Mouse (Mus musculus): ENCODE results near the gene Cd55.
"Not testable (repeated sequence)": the region's sequence is repeated elsewhere in the genome, so short reads cannot be mapped to it uniquely, and the experiment has no call there.

The Cd55 gene

DNA sequence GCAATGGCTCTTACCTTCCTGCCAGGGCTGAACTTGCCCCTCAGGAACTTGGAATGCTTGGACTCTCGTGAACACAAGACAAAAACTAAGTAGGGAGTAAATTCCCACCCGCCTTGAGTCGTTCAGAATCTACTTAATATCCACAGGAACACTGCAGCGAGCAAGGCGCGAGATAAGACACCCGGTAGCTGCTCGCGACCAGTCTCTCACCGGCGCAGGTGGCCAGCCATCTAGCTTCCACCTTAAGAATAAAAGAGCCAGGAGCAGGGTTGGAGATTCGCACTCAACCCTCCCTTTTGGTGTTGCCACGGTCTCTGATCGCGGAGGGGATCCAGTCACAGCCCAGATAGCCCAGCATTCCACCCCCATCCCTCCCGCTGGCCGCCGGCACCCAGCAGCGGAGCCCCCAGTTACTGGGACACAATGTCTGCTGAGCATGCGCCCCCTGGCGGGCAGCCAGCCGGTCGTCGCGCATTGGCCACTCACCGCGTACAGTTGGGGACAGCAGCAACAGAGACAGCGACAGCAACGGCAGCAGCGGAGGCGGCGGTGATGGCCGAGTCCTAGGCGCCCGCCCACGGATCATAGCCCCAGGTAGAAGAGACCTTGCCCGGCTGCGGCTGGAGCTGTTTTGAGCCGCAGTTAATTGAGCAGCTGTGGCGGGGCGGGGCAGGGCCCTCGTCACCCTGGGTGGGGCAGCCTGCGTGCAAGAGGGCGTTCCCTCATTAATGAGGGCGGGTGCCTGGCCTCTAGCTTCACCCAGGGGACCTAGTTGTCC, at the start of gene Cd55:
Gene Cd55 (minus strand): TSS at position 661 of the 778 bp plus-strand sequence.
- peak; percentile 92 for DNase-seq (ENCODE audit: low read depth)

- no peak for DNase-seq (ENCODE audit: low read depth)
Measured at GRCm38 (mm10) chr1:130511823-130512370, 49.4 kb upstream of the Cd55 start.

DNA sequence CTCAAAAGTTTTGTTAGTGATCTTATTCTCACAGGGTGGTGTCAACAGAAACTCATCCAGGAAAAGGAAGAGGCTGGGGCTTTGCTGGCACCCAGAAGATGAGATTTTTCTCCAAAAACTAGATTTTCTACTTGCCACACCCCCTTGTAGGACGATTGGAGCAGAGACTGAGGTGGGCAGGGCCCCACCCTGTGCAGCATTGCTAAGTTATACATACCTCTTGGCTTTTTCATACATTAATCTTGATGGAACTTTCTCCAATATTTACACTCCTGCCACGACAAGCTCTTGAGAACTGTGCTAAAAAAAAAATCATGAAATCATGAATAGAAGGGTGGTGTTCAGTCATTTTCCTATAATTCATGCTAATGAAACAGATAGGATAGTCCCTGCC, 46.4 kb upstream of the Cd55 start:
- DNase-seq (ENCODE audit: low read depth) = no peak

DNA sequence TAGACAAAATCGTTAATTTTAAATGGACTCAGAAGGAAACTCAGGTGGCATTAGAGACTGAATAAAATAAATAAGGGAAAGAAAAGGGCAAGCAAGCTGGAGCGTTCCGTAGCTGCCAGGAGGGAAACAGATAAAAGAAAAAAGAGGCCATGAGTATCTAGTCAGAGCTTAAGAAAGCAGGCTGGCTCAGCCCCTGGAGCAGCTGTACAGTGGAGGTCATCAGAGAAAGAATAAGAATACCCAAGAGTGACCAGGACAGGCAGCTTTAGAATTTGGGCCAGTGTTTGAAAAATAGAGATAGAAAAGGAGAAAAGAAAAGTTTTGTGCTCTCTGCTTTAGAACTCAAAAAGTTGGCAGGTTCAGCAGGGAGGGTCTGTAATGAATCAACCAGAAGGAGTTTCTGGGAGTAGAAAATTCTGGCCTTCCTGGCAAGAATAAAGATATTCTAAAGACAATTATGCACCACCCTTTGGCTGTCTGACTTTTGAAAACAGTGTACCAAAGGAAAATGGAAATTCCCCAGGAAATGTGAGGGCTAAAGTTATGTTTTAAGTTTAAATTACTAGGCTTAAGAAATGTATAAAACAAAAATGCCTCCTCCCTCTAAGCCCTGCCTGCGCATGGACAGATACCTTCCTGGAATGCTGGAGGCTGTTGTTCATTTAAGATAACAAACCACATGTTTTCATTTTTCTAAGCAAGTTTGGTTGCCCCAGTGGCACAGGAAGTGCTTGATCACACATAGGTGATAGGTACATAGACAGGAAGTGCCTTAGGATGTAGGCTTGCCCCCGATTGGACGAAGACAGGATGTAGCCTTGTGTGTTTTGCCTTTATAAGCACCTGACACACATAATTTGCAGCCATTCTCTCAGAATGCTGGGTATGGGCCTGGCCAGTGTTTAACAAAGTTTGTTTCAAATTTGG, 45.7 kb upstream of the Cd55 start:
- peak; percentile 47 for DNase-seq (ENCODE audit: low read depth)

GRCm38 (mm10) chr1:130507408-130507807, 44.9 kb upstream of the Cd55 start:
- no peak for DNase-seq (ENCODE audit: low read depth)

DNA sequence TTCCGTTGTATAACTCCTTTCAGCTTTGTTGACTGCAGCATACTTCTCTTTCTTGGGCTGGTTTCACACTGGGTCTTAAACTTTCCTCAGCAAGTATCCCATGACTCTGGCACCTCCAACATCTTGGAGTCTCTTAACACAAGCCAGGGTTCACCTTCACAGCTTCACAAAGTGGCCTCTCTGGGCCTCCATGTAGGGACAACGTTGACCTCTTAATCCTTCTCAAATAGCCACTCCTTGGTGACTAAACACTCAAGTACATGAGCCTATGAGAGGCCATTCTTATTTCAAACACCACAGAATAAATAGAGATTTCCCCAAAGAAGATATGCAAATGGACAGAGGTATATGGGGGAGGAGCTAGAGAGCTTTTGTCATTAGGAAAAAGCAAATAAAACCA, 37.4 kb upstream of the Cd55 start:
- no peak for DNase-seq (ENCODE audit: low read depth)

- no peak for DNase-seq (ENCODE audit: low read depth)
Measured at GRCm38 (mm10) chr1:130498331-130498730, 35.8 kb upstream of the Cd55 start.

DNA sequence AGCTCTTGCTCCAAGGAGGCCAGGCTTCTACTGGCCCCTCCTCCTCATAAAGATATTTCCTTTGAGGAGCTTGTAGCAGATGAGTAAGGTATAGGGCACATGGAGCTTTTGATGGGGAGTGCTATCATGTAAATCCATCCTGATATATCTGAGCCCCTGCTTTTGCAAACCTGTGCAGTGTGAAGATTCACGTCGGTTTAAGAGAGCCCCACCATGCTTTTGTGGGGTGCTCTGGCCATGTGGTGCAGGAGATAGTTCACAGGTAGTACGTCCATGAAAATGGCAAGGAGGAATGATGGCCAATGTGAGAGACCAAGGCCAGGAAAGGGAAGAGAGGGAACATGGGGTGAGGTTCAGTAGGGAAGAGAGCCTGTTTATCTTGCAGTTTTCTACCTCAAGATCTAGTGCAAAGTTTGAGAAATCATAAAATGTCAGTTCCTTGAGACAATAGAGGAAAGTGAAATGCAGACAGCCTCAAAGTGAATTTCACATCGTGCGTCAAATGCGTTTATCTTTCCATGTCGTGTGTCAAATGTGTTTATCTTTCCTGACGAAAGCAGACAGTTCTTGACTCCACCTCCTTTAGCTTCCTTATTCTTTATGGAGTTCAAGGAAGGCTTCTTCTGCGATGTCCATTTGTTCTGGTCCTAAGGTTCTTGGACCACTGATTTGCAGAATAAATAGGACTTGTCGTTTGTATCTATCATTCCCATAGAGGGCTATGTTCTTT, 24.4 kb upstream of the Cd55 start:
- DNase-seq (ENCODE audit: low read depth) = no peak

- DNase-seq (ENCODE audit: low read depth) = no peak
Measured at GRCm38 (mm10) chr1:130485828-130486620, 23.5 kb upstream of the Cd55 start.

GRCm38 (mm10) chr1:130485376-130485775, 22.8 kb upstream of the Cd55 start:
- DNase-seq (ENCODE audit: low read depth) = no peak

DNA sequence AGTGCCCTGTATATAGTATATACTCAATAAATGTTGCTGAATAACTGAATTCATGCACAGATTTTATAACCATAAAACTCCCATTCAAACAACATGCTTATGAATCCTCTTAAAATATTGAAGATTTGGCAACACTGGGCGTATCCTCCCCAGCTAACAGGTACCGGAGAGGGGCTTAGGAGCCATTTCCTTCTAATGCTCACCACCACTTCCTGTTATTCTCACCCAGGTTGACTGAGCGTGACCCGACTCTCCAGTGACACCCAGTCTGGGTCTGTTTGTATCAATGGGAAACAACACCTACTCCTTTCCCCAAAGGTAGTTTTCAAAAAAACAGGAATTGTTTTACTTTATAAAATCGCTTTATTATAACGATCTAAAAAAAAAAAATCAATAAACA, 12.4 kb upstream of the Cd55 start:
- DNase-seq (ENCODE audit: low read depth) = peak; percentile 77

DNA sequence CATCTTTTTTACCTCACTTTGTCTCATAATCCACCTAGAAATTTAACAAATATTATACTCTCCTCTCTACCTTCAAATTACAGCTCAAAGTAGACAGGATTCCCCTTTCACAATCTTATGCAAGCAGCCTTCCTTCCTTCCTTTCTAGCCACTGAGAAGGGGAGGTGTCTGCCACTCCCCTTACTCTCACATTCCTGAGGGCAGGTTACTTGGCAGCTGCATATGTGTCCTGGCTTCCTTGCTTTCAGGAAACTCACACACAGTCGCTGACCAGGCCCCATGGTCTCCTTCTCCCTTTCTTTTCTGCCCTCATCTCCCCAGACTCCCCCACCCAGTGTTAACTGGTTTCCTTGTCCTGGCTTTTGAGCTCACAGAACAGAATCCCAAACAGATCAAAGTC, 11.7 kb upstream of the Cd55 start:
- peak; percentile 43 for DNase-seq (ENCODE audit: low read depth)

- no peak for DNase-seq (ENCODE audit: low read depth)
Measured at GRCm38 (mm10) chr1:130470074-130470473, 7.5 kb upstream of the Cd55 start.

DNA sequence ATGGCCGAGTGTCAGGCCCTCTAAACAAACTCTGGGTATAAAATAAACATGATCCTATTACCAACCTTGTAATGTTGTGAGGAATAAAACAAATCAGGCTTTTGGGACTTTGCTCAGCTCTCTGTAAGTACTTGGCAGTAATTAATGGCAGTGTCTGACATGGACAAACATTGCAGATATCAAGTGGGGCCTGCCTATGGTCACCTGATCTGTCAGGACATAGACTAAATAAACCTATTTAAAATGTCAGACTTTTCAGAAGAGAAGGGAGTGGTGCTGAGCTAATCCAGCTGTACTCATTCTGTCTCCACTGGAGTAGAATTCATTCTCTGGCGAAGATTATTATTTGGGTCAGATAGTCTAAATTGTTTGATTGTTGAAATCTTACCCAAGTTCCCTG, 4.9 kb upstream of the Cd55 start:
- no peak for DNase-seq (ENCODE audit: low read depth)

- DNase-seq (ENCODE audit: low read depth) = no peak
Measured at GRCm38 (mm10) chr1:130464173-130464572, 1.6 kb upstream of the Cd55 start.

DNA sequence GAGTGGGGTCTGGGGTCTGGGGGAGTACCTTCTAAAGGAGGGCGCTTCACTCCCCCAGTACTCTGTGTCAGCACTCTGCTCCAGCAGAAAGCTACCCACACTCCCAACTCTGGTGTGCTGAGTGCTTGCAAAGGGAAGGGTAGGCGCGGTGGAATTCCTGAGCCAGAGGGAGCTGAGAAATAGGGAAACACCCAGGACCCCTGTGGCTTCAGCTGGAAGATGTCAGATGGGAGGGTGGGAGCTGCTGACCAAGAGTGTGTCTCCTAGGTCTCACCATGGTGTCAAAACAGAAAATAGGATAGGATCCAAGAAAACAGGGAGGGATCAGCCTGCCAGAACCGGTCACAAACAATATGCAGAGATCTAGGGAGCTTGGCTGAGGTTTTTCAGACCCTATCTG, 323 bp upstream of the Cd55 start:
- DNase-seq (ENCODE audit: low read depth) = no peak

GRCm38 (mm10) chr1:130455111-130455510, 7.4 kb downstream of the Cd55 start:
- DNase-seq (ENCODE audit: low read depth) = no peak

DNA sequence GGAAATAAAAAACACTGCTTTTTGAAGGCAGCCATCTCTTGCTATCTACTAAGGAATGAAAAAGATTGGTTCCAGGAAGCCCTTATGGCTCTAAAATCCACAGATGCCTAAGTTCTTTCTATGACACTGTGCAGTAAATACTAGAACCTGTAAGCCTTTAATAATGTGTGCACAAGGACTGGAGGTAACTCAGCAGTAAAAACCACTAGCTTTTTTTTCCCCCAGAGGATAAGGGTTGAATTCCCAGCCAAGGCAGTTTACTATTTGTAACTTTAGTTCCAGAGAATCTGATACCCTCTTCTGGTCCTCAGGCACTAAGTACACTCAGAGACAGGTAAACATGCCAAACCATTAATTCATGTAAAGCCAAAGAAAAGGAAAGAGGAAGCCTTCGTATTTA, 19.6 kb downstream of the Cd55 start:
- DNase-seq (ENCODE audit: low read depth) = not testable (repeated sequence)

DNA sequence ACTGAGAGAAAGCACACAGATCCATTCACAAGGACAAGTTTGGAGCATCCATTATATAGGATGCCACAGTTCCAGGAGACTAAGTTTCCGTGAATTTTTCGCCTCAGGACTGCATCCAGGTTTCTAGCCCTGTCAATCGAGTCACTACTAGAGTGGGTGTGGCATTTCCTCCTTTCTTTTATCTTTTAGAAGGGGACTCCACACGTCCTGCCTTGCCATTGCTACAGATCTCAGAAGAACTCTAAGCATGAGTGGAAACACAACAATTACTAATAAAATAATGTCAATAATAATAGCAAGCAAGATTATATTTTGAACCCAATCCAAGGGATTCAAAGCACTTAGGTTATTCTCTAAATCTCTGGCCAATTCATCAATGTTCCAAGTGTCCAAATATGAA, 31.6 kb downstream of the Cd55 start:
- DNase-seq (ENCODE audit: low read depth) = no peak

- DNase-seq (ENCODE audit: low read depth) = not testable (repeated sequence)
Measured at GRCm38 (mm10) chr1:130428667-130429066, 33.9 kb downstream of the Cd55 start.

DNA sequence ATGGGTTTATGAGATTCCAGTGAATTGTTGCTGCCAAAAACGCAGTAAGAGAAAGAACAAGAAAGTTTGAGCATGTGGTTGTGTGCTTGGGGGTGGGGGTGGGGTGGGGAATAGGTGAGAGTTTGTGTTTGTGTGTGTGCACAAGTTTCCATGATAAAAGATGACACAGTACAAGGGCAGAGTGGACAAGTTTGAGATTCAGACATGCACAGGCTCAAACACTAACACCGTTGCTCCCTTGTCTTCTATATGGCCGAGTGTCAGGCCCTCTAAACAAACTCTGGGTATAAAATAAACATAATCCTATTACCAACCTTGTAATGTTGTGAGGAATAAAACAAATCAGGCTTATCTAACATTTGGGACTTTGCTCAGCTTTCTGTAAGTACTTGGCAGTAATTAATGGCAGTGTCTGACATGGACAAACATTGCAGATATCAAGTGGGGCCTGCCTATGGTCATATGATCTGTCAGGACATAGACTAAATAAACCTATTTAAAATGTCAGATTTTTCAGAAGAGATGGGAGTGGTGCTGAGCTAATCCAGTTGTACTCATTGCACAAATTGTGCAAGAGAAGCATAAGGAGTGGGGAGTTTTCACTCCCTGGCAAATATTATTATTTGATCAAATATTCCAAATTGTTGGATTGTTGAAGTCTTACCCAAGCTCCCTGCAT, 35.2 kb downstream of the Cd55 start:
- DNase-seq (ENCODE audit: low read depth) = not testable (repeated sequence)
